Mouse (Mus musculus) layer of hippocampus, adult 11-12 months (tissue): ENCODE data around the gene Frrs1l.
A peak's percentile ranks its signal among the peaks of the same experiment; 100 is the strongest.

ENCODE experiments used
- DNase-seq: peaks from one replicate; pipeline ENCODE4 v3.0.0; 2022; ENCODE audit warnings: low spot score

Frrs1l gene

DNA sequence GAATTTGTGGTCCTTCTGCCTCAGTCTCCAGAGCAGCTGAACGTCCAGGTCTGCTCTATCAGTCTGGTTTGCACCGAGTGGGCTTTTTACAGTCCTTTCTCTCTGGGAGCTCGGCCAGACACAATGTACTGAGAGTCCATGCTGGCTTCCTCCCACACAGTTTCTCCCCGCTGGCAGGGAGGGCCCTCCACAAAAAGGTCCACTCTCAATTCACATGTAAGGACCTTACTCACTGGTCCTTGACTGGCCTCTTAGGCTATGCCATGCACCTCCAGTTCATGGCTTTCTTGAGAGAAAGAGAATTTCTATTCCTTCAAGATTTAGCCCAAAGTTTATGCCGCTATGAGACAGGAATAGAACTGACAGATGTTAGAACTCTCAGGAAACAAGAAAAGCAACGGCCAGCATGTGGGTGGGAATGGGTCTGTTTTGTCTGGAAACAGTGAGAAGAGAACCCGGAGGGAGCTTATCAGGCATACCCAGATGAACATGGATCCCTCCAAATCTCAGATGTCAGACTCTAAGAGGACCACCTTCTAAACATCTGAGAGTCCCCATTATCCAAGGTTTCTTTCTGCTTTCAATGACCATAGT is 24.5 kb downstream of the Frrs1l start:
- DNase-seq = peak; percentile 39

DNA sequence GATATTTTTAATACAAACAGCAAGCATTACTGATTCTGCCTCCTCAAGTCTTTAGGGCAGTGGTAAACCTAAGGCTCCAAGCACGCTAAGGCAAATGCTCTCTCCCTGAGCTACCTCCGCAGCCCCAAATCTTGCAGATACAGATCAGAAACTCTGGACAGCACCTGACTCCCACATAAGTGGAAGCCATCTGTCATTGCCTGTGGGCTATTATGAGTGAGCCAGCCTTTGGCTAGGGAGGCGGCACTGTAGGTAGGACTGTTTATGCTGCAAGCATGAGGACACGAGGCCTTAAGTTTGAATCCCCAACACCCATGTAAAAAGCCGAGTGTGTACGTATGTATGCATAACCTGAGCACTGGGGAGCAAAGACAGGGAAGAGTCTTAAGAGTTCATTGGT is 26.5 kb downstream of the Frrs1l start:
- no peak for DNase-seq

DNA sequence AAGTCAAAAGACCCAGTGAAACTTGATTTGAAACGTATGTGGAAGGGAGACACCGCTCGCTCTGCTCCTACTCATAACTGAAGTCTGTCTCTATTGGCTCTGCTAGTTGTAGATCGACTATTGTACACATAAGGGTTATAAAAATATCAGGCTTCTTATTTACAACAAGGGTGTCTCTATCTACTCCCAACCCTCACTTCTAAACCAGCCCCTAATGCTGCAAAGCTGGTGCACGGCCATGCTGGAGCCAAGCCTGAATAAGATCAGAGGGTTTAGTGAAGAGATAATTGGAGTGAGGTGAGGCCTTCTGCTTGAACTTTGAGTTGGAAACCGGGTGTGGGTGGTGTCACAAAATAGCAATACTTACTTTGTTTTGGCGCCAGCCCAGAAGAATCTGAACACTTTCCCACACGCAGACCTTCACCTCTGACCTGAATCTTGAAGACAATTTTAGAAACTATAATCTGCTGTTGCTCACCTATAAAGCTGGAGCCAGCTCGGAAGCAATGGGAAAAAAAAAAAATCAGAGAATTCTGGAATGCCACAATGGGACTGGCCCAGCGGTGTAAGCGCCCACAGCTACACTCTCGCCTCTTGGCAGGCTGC is 28.8 kb downstream of the Frrs1l start:
- DNase-seq = no peak

DNA sequence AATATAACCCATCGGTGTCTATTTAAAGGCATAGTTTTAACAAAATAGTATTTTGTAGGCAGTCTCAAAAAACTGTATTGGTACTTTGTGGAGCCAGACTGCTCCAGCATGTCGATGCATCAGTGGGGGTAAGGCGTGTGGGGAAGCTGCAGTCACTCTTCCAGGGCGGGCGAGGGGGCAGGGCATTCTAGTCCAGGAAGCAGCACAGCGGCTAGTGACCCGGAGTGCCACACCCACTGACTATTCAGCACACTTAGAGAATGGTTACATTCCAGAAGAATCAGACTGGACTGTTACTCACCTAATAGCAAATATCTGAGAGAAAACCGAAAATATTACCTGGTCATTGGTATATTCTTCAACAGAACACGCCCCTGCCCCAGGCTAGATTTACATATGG is 32.7 kb downstream of the Frrs1l start:
- no peak for DNase-seq

DNA sequence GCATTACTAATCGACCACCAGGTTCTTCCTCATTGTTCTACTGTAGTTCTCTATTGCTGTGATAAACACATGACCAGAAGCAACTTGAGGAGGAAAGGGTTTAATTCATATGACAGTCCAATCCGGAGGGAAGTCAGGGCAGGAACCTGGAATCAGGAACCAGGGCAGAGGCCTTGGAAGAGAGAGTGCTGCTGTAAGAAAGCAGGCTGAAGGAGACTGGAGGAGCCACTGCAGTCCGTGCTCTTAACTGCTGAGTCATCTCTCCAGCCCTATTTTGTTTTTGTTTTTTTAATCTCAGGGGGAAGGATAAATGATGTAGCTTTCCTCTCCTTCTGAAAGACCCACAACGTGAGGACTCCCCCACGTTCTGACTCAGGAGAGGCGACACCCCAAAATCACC is 37.0 kb downstream of the Frrs1l start:
- DNase-seq = no peak

DNA sequence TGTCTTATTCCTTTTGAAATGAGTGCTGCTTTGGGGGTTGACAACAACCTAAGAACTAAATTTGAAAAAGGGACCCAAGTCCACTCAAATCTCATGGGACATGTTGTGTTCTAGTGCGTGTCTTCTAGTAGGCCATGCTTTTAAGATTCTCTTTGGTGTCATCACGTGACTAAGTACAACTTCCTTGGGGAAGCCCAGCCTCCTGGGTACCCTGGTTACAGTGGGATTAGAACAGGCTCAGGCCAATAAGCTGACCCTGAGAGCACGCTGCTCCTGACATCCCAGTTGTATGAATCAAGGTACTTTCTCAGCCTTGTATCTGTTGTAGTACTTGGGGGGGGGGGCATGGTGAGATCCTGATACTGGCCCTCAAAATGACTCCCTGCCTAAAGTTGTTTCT is 38.5 kb downstream of the Frrs1l start:
- no peak for DNase-seq

DNA sequence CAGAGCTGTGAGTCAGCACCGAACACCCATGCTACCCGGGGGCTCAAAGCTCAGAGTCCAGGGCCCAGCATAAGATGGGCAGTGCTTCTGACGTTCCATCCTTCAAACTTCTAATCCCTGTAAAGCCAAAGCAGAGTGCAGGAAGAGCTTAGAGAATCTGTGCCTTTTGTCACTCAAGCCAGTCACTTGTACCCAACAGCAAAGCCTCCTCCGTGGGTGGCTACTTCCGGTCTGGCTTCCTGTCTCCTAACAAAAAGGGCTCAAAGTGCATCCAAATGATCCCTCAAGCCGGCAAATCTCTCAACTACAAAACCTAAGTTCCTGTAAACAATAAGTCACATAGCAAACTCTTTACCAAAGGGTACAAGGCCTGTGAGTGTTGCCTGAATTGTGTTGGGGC is 40.7 kb downstream of the Frrs1l start:
- no peak for DNase-seq

DNA sequence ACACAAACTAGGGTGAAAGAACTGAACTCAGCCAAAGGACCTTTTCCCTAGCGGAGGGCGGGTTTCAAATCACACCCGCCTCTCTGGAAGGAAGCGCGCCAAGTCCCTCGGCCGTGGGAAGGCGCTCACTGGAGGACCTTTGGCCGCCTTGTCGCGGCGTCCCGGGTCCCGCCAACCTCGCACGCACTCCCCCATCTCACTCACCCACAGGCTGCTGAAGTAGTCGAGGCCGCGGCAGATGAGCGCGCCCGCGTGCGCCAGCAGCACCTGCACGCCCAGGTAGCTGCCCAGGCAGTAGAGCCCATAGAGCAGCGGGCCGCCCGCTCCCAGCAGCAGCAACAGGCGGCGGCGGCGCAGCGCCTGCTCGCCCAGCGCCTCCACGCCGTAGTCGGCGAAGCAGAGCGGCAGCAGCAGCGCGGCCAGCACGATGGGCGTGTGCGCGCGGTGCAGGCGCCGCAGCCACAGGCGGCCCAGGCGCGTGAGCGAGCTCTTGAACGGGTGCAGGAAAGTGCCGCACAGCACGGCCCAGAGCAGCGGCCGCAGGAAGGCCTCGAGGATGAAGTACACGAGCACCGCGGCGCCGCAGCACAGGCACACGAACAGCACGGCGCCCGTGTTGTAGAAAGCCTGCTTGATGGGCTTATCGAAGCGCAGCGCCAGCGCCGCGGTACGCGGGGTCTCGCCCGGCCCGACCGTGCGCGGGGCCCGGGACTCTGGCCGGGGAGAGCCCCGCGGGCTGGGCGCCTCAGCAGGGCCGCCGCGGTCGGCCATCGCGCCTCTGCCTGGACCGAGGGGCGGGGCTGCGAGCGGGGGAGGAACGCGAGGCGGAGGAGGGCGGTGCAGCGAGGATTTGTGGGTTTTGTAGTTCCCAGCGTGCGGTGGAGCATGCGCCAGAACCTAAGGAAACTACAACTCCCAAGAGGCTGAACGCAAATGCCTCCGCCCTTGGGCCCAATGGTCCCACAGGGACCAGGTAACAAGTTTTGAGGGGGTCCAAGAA is 43.2 kb downstream of the Frrs1l start, which contains the start of gene Tmem245:
Gene Tmem245, minus strand, starts transcription at position 797 of the 1,000 bp plus-strand sequence.
- peak; percentile 93 for DNase-seq

DNA sequence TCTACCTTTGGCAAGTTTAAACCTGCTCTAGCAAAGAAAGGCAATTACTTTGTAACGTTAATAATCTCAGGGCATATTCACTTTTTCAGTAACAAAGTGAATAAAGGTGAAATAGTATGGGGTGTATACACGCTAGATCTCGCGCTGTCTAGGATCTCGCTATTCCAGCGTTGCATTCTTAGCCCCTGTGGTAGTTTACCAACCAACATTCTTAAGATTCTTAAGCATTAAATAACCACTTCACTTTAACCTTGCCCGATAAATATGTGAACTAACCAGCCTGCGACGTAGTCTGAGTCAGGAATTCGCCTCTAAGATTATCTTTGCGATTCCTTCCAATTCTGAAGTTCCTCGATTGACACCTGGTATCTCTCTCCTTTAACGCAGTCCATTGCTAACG is 44.0 kb downstream of the Frrs1l start:
- DNase-seq = no peak

DNA sequence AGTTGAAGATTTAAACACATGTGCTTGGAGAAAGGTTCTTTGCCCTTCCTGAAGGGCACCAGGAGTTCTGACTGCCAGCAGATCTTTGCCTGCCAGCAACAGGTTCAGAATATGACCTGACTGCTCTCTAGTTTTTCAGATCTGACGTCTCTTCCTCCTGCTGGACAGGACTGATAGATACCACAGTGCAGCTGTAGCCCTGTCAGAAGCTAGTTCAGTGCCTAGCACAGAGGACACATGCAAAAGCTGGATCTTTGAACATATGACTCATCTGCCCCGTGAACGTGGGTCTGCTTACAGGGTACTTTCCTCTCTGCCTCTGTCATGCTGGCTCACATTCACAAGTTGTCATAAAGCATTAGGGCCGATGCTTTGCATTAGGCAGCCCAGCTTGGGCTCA is 45.9 kb downstream of the Frrs1l start:
- DNase-seq = no peak

DNA sequence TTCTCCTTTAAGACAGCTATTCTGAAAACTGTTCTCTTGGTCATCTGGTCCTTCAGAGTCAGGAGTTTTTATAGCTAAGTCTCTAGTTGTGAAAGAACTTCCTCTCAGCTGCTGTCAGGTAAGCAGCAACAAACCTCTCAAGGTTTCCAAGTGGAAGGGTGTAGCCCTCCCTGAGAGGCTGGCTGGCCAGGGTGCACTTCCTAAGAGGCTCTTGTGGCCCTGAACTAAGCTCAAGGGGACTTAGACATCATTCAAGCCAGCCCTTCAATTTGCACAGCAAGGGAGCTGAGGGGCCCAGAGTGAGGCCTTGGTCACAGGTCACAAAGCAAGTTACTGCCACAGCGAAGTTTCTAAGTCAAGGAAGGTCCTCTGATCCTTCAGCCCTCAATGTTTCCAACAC is 46.9 kb downstream of the Frrs1l start:
- no peak for DNase-seq

DNA sequence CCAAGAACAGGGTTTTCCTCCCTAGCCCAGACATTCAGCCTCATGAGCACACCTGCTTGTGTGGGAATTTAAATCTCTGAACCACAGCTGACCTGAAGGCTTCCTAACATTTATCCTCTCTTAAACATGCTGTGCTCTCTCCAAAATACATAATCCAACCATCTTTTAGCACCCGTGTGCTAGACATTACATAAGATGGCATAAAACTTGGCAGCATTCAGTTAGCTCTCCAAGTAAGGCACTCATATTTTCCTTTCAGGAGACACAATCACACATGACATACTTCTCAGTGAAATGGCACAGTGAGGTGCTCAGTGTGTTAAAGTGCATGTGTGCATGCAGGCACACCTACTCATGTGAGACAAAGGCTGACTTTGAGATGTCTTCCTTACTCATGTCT is 47.6 kb downstream of the Frrs1l start:
- DNase-seq = no peak

DNA sequence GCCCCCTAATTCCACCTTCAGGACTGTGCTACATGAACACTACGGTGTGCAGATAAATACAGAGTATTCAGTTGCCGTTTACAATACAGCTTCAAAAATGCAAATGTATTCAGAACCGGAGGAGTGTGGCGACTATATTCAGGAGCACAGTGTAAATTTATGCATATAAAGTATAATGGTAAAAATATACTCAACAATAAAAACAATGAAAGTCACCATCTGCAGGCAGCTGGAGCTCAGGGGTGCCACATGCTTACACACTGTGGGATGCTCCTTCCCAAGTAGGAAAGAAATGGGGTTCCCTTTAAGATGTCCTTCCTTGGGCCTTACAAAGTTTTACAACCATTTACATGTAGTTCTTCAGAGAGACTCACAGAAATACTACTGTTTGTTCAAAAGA is 48.7 kb downstream of the Frrs1l start:
- DNase-seq = no peak

DNA sequence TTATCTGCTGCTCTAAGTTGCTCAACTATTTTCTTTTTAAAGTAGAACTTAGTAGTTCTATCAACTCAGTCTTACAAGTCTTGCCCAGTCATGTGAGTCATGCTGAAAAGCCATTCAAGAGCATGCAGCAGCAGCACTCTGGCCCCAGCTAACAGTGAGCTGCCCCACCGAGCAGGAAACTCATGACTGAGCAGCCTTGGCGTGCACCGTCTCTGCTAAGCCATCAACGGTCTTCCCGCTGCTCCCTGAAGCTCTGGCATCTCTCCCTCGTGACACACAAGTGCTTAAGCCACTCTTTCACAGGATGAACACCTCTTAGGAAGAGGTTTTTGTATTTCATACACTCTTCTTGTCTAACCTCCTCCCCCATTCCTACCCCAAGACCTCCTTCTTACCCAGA is 53.1 kb downstream of the Frrs1l start:
- no peak for DNase-seq

DNA sequence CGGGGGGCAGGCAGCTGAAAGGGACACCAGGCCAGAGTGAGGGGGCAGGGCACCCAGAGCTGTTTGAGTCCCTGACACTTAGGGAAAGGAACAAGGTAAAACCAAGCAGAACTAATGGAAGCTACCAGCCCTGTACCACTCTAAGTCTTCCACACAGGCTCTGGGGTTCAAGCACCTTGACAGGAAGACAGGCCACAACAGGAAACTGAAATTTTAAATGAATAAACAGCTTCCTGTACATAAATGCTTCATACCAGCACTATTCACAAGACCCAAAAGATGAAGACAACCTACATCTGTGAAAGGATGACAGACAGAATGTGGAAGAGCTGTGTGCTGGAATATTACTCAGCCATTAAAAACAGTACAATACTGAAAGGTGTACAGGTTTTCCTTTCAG is 54.9 kb downstream of the Frrs1l start:
- no peak for DNase-seq

DNA sequence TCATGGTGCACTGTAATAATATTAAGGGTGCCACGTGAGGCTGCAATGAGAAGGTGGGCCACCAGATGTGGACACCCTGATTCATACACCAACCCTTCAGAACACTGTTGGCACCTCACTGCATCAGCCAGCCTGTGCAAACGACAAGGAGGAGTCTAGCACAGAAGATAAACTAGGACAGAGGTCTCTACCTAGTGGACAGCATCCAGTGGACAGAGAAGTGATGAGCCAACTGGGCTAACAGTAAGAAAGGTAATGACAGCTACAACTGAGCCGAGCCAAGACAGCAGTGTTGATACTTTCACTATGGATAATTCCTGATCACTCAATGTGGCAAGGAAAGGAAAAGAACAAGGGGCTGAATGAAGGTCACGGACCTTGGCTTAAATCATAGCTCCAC is 57.0 kb downstream of the Frrs1l start:
- no peak for DNase-seq

DNA sequence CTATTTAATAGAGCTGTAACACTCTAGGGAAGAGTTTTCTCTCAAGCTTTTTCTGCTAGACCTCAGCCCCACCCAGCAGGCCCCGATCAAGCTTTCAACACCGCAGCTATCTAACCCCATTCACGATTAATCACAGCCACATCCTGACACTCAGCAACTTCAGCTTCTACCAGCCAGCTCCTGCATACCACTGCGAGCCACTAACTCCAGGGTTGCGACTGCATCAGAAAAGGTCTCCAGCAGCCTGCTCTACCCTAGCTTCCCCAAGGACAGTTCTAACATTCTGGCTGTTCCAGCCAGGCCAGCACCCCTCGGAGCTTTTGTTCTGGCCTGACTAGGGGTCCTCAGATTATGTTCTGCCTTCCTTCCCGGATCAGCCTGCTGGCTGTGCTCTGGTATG is 58.1 kb downstream of the Frrs1l start:
- no peak for DNase-seq

DNA sequence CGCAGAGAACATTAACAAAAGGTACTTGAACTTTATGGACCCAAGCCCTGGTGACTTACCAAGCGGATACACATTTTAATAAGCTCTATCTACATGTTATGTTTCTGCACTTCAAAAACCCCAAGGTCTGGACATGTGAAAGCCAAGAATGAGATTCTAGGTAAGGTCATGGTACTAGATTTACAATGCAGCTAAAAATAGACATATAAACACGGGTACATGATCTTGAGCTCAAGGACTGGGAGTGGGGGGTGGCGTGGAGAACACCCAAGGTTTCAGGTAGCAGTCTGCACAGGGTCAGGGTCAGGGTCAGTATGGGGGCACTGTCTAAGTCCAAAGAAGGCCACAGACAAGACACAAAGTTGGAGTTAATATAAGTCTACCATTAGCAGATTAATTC is 59.9 kb downstream of the Frrs1l start:
- DNase-seq = no peak

DNA sequence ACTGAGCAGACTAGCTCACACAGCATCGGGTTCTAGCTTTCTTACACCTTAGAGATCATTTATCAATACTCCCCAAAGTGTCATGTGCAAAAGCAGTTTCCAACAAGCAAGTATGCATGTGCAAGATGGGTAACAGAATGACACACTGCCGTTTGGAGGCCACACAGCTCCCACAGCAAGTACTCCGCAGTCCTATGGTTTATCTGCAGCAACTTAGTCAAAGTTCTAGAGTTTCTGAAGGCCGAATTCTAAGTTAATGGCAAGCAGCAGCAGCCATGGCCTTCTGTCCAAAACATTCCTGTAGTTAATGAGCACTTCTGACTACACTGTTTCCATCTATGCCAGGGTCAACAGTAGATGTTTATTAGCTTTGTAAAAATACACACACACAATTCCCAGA is 63.2 kb downstream of the Frrs1l start:
- no peak for DNase-seq

DNA sequence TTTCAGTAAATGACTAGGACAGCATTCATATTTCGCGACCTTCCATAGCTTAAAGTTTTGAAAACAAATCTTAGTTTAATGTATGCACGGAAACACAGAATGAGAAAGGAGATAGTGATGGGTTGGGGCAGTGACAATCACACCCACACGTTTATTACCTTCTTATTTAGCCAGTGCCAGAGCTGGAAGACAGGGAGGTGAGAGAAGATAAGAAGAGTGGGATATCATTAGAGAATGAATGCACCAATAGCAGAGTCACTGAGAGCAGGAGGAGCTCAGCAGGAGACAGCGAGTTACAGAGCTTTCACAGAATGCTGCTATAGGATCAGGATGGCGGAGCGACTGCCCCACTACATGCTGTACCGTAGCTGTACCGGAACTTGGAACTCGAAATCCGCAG is 68.0 kb downstream of the Frrs1l start:
- DNase-seq = no peak

DNA sequence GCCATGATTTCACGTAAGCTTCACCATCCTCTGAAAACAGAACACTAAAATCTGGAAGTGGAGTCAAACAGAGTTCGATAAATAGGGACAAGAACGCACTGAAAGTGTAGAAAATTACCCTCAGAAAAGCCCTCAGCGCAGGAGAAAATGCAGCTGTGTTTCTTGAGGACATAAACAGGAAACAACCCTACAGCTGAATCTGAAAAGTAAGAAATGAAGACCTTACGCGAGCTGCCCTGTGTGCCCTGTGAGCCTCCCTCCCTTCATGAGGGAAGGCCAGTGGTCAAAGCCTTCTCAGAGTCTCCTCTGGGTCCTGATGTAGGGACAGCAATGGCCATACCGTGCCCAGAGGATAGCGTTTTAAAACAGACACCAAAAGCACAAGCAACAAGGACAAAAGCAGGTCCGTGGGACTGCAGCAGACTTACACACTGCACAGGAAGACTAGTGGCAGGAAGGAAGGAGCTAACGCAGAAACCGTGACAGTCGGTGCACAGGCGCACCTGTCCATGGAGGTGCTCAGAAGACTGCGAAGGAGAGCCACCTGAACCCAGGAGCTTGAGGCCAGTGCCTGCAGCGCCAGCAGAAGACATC is 74.4 kb downstream of the Frrs1l start:
- DNase-seq = no peak

DNA sequence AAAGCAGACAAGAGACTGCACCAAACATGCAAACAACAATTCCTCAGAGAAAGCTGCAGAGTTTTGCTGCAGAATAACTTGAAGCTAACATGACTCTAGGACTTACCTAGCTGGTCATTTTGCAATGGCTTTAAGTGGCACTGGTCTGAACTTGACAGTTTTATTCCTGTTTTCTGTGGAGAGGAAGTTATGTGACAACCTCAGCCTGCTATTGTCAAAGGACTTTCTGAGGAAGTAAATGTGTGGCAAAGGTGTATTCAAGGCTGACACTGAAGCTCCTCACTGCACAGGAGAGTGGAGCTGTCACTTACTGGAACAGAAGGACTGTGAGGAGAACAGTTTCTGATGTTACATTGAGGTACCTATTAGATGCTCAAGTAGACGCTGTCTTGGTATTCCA is 75.4 kb downstream of the Frrs1l start:
- no peak for DNase-seq

DNA sequence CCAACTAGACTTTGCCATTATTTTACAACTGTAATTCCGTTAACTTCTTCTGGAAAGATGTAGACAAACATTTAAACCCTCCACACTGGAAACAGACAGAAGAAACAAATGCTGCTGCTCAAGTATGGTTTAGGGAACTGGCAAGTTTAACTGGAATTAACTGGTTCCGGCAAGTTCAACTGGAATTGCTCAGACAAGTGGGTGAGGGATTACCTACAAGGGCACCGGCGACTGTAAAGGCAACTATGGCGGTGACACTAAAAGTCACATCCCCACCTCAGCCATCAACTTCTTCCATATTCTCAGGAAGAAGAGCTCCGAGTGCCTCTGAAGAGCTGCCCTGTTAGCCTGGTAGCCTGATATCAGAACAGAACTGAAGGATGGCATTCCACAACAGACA is 75.9 kb downstream of the Frrs1l start:
- DNase-seq = no peak
